Mouse (Mus musculus): ENCODE measurements around the gene Rnf182.

DNA sequence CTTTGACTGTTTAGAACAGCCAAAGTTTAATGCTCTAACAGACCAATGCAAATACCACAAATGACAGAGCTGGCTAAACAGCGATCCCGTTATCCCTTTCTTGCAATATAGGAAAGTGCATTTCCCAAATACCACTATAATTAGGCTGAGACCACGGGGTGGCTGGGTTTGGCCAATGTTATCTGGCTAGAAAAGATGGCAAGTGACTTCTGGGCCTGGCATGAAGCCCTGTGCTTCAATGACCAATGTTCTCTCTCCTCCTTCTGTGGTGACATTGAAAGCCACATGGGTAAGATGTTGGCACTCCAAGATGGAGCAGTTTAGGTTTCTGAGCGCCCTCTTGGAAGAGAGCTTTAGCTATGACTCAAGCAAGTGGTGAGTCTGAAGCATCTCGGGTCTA is 100.0 kb downstream of the Rnf182 start:
- no peak for TF ChIP-seq GATA1 (IDR thresholded peaks at IDR 0.05; ENCODE audit: low read length)
- TF ChIP-seq TAL1 (IDR thresholded peaks at IDR 0.05; ENCODE audit: low read length), result no peak
